Mouse (Mus musculus) heart, embryonic 13.5 days (tissue): ENCODE data around the gene Fryl. TPM values are rescaled to one million over a fixed set of nuclear protein-coding genes. Genes with fewer than 3 reads are reported as not detected.

Experiments used
- ATAC-seq: fragments of 200-750 bp; cut with Nextera tagmentation; 2 replicates; pipeline ENCODE4 v1.8.0; 2017; ENCODE audit warnings: moderate TSS enrichment; ENCODE audit not compliant: insufficient number of reproducible peaks, low FRiP score, low TSS enrichment; ENCODE audit errors: extremely low read depth
- H3K27ac ChIP-seq: fragments of 300-500 bp; sonication (generic); replicated peaks from 2 replicates; pipeline ENCODE4 v1.5.1; 2015; ENCODE audit warnings: moderate library complexity, mild to moderate bottlenecking, inconsistent platforms
- H3K27me3 ChIP-seq: fragments of 300-500 bp; sonication (generic); replicated peaks from 2 replicates; pipeline ENCODE4 v1.6.1; 2015; ENCODE audit warnings: mild to moderate bottlenecking, inconsistent platforms
- H3K36me3 ChIP-seq: fragments of 300-500 bp; sonication (generic); 2 replicates; pipeline ENCODE4 v1.6.1; 2015; ENCODE audit warnings: mild to moderate bottlenecking, inconsistent platforms
- H3K4me1 ChIP-seq: fragments of 300-500 bp; sonication (generic); 2 replicates; pipeline ENCODE4 v1.6.1; 2015; ENCODE audit warnings: inconsistent platforms
- H3K4me2 ChIP-seq: fragments of 300-500 bp; sonication (generic); 2 replicates; pipeline ENCODE4 v1.6.1; 2015; ENCODE audit warnings: inconsistent platforms, mild to moderate bottlenecking, moderate library complexity
- H3K4me3 ChIP-seq: fragments of 300-500 bp; sonication (generic); 2 replicates; pipeline ENCODE4 v1.5.1; 2015; ENCODE audit warnings: moderate library complexity, mild to moderate bottlenecking, inconsistent platforms
- H3K9ac ChIP-seq: fragments of 300-500 bp; sonication (generic); 2 replicates; pipeline ENCODE4 v1.6.1; 2015; ENCODE audit warnings: inconsistent platforms, mild to moderate bottlenecking, moderate library complexity
- H3K9me3 ChIP-seq: fragments of 300-500 bp; sonication (generic); 2 replicates; pipeline ENCODE4 v1.6.1; 2016; ENCODE audit warnings: inconsistent platforms
- WGBS: fragments of 180-500 bp; shearing (Covaris S2); methylation state at CpG from one replicate; pipeline ENCODE4 v1.1.7; 2015; ENCODE audit warnings: mixed read lengths; 5-methylcytosine and 5-hydroxymethylcytosine counted together
- polyA plus RNA-seq: library from polyadenylated mRNA; unstranded; fragments of >200 nt; fragmentation: Nextera tagmentation; extraction: Ambion mirVana; gene quantifications from 2 replicates; pipeline ENCODE4 v1.2.1, GENCODE M21; 2015

The Fryl gene
- polyA plus RNA-seq, 1 experiment from 2014 or later, result 27.3 TPM

DNA sequence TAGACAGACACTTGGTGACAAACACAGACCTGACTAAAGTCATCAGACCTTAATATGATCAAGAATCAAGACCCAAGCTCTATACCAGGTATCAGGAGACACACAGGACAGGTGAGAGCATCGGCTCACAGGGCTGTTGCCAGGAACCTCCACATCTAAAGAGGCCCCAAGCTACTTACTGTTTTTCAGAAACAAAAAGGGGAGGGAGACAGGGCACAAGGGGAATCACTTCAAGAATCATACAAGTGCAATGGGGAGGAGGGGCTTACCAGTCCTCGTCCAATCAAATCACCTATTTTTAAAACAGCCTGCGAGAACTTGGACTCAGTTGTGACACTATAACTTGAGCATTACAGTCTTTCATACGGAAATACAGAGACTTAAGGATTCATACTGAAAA is 38.4 kb downstream of the Fryl start:
- Histone ChIP-seq H3K4me3 (no peak overlapping the region), H3K4me2 (no peak overlapping the region), H3K9me3 (no peaks in the 10 kb centered on the region), H3K9ac (no peak overlapping the region), H3K27ac (no peak overlapping the region), H3K36me3 (peaks cover 39% of the 10 kb centered on the region), H3K27me3 (no peaks in the 10 kb centered on the region), H3K4me1 (peaks cover 37% of the 10 kb centered on the region)
- WGBS, result 88% methylated on average over 4 of the region's 4 CpGs
- ATAC-seq, result no peak

- H3K36me3 ChIP-seq, result peaks cover 49% of the 10 kb centered on the region
- H3K4me3 ChIP-seq, result no peak overlapping the region
- no peak overlapping the region for H3K27ac ChIP-seq
- no peaks in the 10 kb centered on the region for H3K9me3 ChIP-seq
- H3K9ac ChIP-seq, result no peak overlapping the region
- H3K4me2 ChIP-seq, result no peak overlapping the region
- no peak for ATAC-seq
- H3K27me3 ChIP-seq, result no peaks in the 10 kb centered on the region
- WGBS, result 91% methylated on average over 1 of the region's 1 CpGs
- peaks cover 30% of the 10 kb centered on the region for H3K4me1 ChIP-seq
Measured at GRCm38 (mm10) chr5:73217116-73217515, 39.3 kb downstream of the Fryl start.

GRCm38 (mm10) chr5:73216014-73216413 is 40.4 kb downstream of the Fryl start:
- Histone ChIP-seq H3K27ac (peak overlapping the region; percentile 59), H3K4me2 (no peak overlapping the region), H3K9ac (no peak overlapping the region), H3K36me3 (peaks cover 51% of the 10 kb centered on the region), H3K9me3 (no peaks in the 10 kb centered on the region), H3K4me1 (peaks cover 28% of the 10 kb centered on the region), H3K27me3 (no peaks in the 10 kb centered on the region), H3K4me3 (no peak overlapping the region)
- WGBS, result 78% methylated on average over 9 of the region's 9 CpGs
- ATAC-seq, result no peak

DNA sequence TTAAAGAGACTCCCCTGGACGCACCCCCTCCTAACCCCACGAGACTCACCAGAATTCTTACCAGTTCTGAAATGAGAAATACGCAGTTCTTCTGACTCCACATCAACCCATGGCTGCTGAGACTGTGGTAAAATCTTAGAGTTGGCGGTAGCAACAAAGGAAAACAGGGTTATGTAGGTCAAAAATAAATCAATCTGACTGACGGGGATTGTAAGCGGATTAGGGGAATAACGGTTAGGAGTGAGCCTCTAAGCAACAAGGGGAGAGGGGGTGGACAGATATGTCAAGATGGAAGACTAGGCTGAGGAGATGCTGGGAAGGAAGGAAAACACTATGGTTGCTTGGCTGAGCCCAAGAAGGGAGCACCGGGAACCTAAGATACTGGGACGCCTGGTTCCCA is 44.0 kb downstream of the Fryl start:
- Histone ChIP-seq H3K9ac (no peak overlapping the region), H3K36me3 (peaks cover 30% of the 10 kb centered on the region), H3K27ac (no peak overlapping the region), H3K27me3 (no peaks in the 10 kb centered on the region), H3K4me2 (no peak overlapping the region), H3K4me3 (no peak overlapping the region), H3K9me3 (no peaks in the 10 kb centered on the region), H3K4me1 (peaks cover 44% of the 10 kb centered on the region)
- no peak for ATAC-seq
- 87% methylated on average over 9 of the region's 9 CpGs for WGBS

- no peaks in the 10 kb centered on the region for H3K9me3 ChIP-seq
- ATAC-seq, result no peak
- H3K9ac ChIP-seq, result no peak overlapping the region
- H3K36me3 ChIP-seq, result peaks cover 30% of the 10 kb centered on the region
- H3K27me3 ChIP-seq, result no peaks in the 10 kb centered on the region
- WGBS, result 91% methylated on average over 15 of the region's 15 CpGs
- peaks cover 48% of the 10 kb centered on the region for H3K4me1 ChIP-seq
- H3K27ac ChIP-seq, result no peak overlapping the region
- H3K4me2 ChIP-seq, result no peak overlapping the region
- no peak overlapping the region for H3K4me3 ChIP-seq
Measured at GRCm38 (mm10) chr5:73211961-73212360, 44.5 kb downstream of the Fryl start.

- no peaks in the 10 kb centered on the region for H3K27me3 ChIP-seq
- peaks cover 48% of the 10 kb centered on the region for H3K4me1 ChIP-seq
- H3K27ac ChIP-seq, result no peak overlapping the region
- no peak overlapping the region for H3K4me3 ChIP-seq
- peaks cover 30% of the 10 kb centered on the region for H3K36me3 ChIP-seq
- H3K9ac ChIP-seq, result no peak overlapping the region
- H3K4me2 ChIP-seq, result no peak overlapping the region
- WGBS, result 89% methylated on average over 6 of the region's 6 CpGs
- no peak for ATAC-seq
- no peaks in the 10 kb centered on the region for H3K9me3 ChIP-seq
Measured at GRCm38 (mm10) chr5:73210971-73211315, 45.5 kb downstream of the Fryl start.

GRCm38 (mm10) chr5:73210127-73210970 is 46.1 kb downstream of the Fryl start:
- Histone ChIP-seq H3K27ac (no peak overlapping the region), H3K9ac (no peak overlapping the region), H3K27me3 (no peaks in the 10 kb centered on the region), H3K9me3 (no peaks in the 10 kb centered on the region), H3K36me3 (peaks cover 30% of the 10 kb centered on the region), H3K4me2 (no peak overlapping the region), H3K4me3 (no peak overlapping the region), H3K4me1 (peaks cover 48% of the 10 kb centered on the region)
- 89% methylated on average over 22 of the region's 22 CpGs for WGBS
- ATAC-seq, result no peak

- Histone ChIP-seq H3K4me3 (no peak overlapping the region), H3K4me1 (peaks cover 50% of the 10 kb centered on the region), H3K9me3 (no peaks in the 10 kb centered on the region), H3K4me2 (no peak overlapping the region), H3K27me3 (no peaks in the 10 kb centered on the region), H3K36me3 (peaks cover 32% of the 10 kb centered on the region), H3K27ac (peak overlapping the region; percentile 65), H3K9ac (0 out of 2 replicates have a peak overlapping the region, but pooled peaks have one; percentile 8)
- ATAC-seq, result no peak
- 72% methylated on average over 20 of the region's 20 CpGs for WGBS
Measured at GRCm38 (mm10) chr5:73209201-73210096, 47.0 kb downstream of the Fryl start.

- ATAC-seq, result no peak
- Histone ChIP-seq H3K4me2 (no peak overlapping the region), H3K27ac (peak overlapping the region; percentile 65), H3K27me3 (no peaks in the 10 kb centered on the region), H3K4me3 (no peak overlapping the region), H3K4me1 (peaks cover 43% of the 10 kb centered on the region), H3K9me3 (no peaks in the 10 kb centered on the region), H3K36me3 (peaks cover 34% of the 10 kb centered on the region), H3K9ac (0 out of 2 replicates have a peak overlapping the region, but pooled peaks have one; percentile 8)
- 74% methylated on average over 6 of the region's 6 CpGs for WGBS
Measured at GRCm38 (mm10) chr5:73208645-73209044, 47.8 kb downstream of the Fryl start.

DNA sequence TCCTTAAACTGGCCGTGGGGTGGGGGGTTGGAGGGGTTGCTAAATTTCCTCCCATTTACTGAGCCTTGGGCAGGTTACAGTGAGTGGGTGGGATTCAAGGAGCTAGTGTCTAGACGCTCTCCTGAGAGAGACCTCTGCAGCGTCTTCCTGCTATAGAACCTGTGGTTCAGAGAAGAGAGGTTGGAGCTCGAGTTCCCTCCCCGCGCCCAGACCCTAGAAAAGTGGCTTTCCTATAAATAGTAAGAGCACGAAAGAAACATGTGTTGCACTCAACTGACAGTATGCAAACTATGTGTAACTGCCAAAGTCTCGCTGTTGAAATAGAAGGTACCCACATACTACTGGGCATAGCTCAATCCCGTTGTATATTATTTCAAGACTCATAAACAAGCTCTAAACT is 49.7 kb downstream of the Fryl start:
- no peak overlapping the region for H3K4me3 ChIP-seq
- peaks cover 52% of the 10 kb centered on the region for H3K4me1 ChIP-seq
- no peak for ATAC-seq
- H3K36me3 ChIP-seq, result peaks cover 21% of the 10 kb centered on the region
- H3K27ac ChIP-seq, result peak overlapping the region; percentile 91
- no peaks in the 10 kb centered on the region for H3K27me3 ChIP-seq
- peak overlapping the region; percentile 51 for H3K4me2 ChIP-seq
- peak overlapping the region; percentile 66 for H3K9ac ChIP-seq
- WGBS, result 48% methylated on average over 9 of the region's 9 CpGs
- no peaks in the 10 kb centered on the region for H3K9me3 ChIP-seq

DNA sequence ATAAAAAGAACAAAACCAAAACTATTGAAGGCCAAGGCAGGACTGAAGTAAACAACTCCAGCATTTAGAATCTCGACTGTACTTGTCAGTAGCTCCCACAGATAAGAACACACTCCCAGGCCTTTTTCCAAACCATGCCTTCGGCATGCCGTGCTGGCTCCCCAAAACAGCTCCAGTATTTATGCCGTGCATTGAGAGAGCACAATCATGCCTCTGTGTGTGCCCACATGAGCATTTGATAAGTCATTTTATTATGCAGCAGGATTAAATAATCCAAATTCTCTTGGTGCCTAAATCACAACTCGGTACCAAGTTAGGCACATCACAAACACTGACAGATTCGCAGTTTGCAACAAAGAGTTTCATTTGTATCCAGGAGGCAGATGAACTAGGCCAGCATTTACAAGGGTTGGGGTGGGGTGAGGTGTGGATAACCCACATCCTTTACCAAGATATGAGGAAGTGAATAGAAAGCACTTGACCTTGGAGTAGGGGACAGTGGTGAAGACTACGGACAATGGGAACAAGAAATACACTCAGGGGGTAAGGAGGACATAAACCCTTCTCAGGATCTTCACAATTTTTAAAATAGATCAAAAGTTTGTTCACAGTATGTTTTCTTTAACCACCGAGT is 50.3 kb downstream of the Fryl start:
- Histone ChIP-seq H3K27ac (peak overlapping the region; percentile 91), H3K9ac (peak overlapping the region; percentile 66), H3K4me2 (peak overlapping the region; percentile 51), H3K27me3 (no peaks in the 10 kb centered on the region), H3K9me3 (no peaks in the 10 kb centered on the region), H3K4me1 (peaks cover 58% of the 10 kb centered on the region), H3K36me3 (peaks cover 21% of the 10 kb centered on the region), H3K4me3 (no peak overlapping the region)
- WGBS, result 31% methylated on average over 8 of the region's 8 CpGs
- no peak for ATAC-seq
